Mouse (Mus musculus): ENCODE measurements at regions not wholly inside any gene's neighbourhood (a gene's known extent, or its start where the extent isn't known, plus 50 kb on each side); places are given as distances from the start of the nearest gene placed in this dataset.
A peak's percentile ranks its signal among the peaks of the same experiment; 100 is the strongest.

DNA sequence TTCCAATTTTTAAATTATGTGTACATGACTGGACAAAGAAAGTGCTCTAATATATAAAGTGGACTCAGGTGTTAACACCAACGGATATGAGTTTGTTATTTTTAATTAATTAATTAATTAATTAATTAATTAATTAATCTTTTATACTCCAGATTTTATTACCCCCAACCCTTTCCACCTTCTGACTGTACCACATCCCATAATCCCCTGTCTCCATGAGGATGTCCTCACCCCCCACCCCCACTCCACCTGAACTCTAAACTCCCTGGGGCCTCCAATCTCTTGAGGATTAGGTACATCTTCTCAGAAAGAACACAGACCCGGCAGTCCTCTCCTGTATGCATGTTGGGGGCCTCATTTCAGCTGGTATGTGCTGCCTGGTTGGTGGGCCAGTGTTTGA lies 182.8 kb downstream of the Rassf9 start:
- DNase-seq (ENCODE audit: low spot score), result no peak

DNA sequence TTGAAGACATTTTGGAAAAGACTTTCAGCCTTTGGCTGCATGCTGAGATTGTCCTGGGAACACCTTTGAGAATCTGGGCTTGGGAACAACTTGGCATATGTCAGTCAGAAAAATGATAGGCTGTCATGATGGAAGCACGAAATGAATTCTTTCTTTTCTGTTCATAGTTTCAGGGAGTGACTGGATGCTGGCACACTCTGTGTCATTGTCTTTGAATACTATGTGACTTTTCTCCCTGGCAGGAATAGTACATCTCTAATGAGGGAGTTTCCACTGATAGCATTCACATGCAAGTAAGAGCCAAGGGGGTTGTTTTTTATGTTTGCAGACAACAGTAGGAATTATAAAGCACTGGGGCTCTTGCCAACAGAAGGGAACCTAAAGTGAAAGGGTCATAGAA lies 177.9 kb downstream of the Rassf9 start:
- no peak for DNase-seq (ENCODE audit: low spot score)

DNA sequence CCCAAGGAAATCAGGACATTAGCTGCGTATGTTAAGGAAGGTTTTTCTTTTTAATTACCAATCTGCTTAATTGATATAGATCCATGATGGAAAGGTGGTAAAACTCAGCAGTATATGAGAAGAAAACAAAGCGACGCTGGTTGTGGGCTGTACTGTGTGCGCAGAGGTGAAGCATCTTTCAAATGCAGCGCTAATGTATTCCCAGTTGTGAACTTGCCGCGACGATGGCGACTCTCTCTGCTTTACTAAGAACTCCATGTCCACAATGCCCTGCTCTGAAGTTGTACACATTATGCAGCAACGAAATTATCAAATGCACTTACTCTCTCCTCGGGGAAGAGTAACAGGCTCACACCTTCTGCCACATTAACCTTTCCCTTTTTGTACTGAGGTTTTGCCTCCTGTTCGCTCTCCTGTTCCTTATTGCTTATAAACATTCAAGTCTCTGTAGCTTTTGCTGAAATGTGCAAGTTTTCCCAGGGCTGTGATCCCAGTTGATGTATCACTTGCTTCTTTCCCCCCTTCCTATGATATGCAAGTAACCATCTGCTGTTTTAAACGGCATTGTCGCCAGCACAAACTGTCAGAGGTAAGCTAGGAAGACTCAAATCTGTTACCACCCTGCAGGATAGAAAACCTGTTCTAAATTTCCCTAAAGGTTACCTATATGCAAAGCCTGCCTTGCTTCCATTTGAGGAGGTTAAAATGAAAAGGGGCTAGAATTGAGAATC lies 174.8 kb downstream of the Rassf9 start:
- DNase-seq (ENCODE audit: low spot score), result no peak

DNA sequence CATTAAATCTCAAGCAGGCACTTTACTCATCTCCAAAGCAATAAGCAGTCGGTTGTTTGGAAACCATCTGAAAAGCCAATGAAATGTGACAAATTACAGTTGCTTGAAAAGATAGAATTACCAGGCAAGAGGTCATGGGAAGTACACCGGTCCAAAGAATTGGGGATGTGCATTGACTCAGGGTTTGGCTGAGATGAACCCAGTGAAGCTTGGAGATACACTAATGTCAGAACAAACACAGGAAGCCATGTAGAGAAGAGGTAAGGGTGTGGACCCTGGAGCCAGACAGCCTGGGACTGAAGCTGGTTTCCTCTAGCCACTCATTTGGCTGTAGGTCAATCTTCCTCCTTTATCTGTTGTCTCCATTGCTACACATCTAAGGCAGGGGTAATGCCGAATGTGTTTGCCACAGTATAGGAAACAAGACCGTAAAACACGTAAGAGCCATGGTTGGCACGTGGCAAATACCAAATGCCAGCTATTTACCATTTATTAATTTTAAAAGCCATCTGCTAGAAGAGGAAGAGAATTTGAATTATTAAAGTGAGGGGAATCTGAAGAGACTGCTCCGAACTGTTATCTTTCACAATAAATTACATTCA lies 173.9 kb downstream of the Rassf9 start:
- DNase-seq (ENCODE audit: low spot score), result no peak

GRCm38 (mm10) chr10:102667359-102667758 lies 155.3 kb downstream of the Rassf9 start:
- DNase-seq (ENCODE audit: low spot score), result no peak

DNA sequence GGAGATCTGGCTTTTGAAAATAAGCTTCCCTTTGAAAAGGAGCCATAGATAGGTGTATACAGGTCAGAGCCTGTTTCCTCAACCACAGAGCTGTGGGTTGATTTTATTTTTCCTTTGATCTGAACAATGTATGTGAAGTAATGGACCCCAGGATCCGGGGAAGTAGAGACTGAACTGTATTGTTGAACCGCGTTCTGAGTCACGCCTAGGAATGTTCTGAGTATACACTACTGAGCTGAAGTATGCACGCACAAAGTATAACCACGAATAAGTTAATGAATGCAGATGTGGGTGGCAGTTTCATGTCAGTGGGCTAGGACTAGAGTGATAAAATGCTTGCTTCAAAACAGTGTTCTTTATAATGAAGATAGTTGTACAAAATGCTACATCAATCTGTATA lies 147.7 kb downstream of the Rassf9 start:
- DNase-seq (ENCODE audit: low spot score), result no peak

- no peak for DNase-seq (ENCODE audit: low spot score)
These were observed 124.5 kb downstream of the Rassf9 start for GRCm38 (mm10) chr10:102636507-102636906.

GRCm38 (mm10) chr10:102633438-102633837 lies 121.4 kb downstream of the Rassf9 start:
- DNase-seq (ENCODE audit: low spot score), result no peak

GRCm38 (mm10) chr10:102628609-102629008 lies 116.6 kb downstream of the Rassf9 start:
- DNase-seq (ENCODE audit: low spot score), result no peak

GRCm38 (mm10) chr10:102623895-102624294 lies 111.9 kb downstream of the Rassf9 start:
- no peak for DNase-seq (ENCODE audit: low spot score)

DNA sequence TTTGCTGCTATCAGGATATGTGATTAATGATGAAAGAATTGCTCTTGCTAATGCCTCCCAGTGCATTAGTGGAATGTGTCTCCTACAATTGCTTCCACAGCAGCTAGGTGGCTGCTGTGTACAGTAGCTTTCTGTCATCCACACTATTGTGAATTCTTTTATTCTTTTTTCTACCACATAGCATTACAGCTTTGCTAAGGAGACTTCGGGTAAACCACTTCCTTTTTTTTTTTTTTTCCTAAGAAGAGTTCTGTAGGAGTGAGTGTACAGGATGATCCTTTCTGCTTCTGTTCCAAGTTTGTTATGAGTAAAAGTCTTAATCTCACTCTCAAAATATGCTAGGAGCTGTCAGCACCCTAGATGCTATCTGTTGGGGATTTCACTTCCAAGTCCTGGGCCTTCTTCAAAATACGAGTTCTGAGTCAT lies 110.6 kb downstream of the Rassf9 start:
- no peak for DNase-seq (ENCODE audit: low spot score)

DNA sequence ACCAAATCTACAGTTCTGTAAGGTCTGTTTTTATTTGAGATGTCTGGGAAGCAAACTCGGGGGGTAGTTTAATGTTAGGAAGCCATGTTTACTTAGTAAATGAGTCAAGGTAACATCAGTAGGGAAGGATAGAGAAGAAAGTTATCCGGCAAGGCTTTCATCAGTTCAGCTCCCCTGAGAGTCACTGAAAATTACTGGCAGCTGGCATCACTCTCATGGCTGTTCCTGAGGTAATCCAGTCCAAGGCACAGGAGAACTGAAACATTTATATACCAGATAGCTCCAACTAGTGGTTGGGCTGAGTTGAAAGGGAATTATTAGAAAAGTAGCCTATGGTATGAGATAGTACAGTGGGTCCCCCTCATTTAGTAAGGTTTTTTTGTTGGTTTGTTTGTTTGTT lies 106.7 kb downstream of the Rassf9 start:
- peak; percentile 13 for DNase-seq (ENCODE audit: low spot score)

- no peak for DNase-seq (ENCODE audit: low spot score)
These were observed 104.1 kb downstream of the Rassf9 start for GRCm38 (mm10) chr10:102615962-102616595.
